30 mouse cellular contexts compared by ENCODE assay signal in genomic region chr12:12932238-12932637, GRCm38 (mm10). TPM values are rescaled to one million over a fixed set of nuclear protein-coding genes. Genes with fewer than 3 reads are reported as not detected.
DNase-seq lines count a peak whose midpoint lies in the region; ATAC-seq and TF ChIP-seq lines count a peak whose summit lies in the region.
"Had no signal": no experiment of that assay in that cellular context is flagged by ENCODE, and none has a peak within 500 bp of the region (broad histone marks: within the 10 kb centered on the region; RNA-seq: fewer than 3 reads in every experiment).

No protein-coding gene starts in this region.

- peak; percentile 83 for DNase-seq in kidney, postnatal 0 days (ENCODE audit: low spot score)
- DNase-seq in kidney, postnatal 10 days: no peak
- DNase-seq in embryonic facial prominence, embryonic 14.5 days (ENCODE audit: low spot score): peak; percentile 46
- peak; percentile 24 for DNase-seq in yolk sac, embryonic 10.5 days (ENCODE audit: low spot score)
- no peak for DNase-seq in adrenal gland, postnatal 10 days
- DNase-seq: adrenal gland, postnatal 14 days; cerebellum, adult 11 months; cerebellum, adult 9-10 months; cerebellum, postnatal 36 days; heart, adult 2 months; heart, postnatal 10 days; kidney, adult 8-10 months; layer of hippocampus, adult 9-11 months; liver, embryonic 13.5 days; right cerebral cortex, adult 18-20 months; spleen, adult 18-20 months; thymus, postnatal 25 days had no signal

- TF ChIP-seq CTCF in kidney, postnatal 0 days (IDR thresholded peaks at IDR 0.05; ENCODE audit: low read depth): no peak

- H3K27me3 ChIP-seq in hindbrain, embryonic 15.5 days: no peaks in the 10 kb centered on the region
- no peaks in the 10 kb centered on the region for H3K27me3 ChIP-seq in hindbrain, embryonic 16.5 days (replicated peaks; ENCODE audit: control insufficient read depth, insufficient read depth, low read length)
- H3K27me3 ChIP-seq in kidney, postnatal 0 days (ENCODE audit: insufficient read depth, low read length): no peaks in the 10 kb centered on the region
- no peaks in the 10 kb centered on the region for H3K27me3 ChIP-seq in embryonic facial prominence, embryonic 14.5 days (replicated peaks; ENCODE audit: control insufficient read depth, insufficient read depth, low read length)
- H3K27me3 ChIP-seq: embryonic facial prominence, embryonic 12.5 days; forebrain, embryonic 15.5 days; heart, embryonic 13.5 days; lung, embryonic 15.5 days; neural tube, embryonic 12.5 days; Patski had no signal

- WGBS in hindbrain, embryonic 15.5 days: 79% methylated on average over 7 of the region's 7 CpGs
- WGBS in hindbrain, embryonic 16.5 days: 73% methylated on average over 7 of the region's 7 CpGs
- WGBS in kidney, postnatal 0 days: 39% methylated on average over 7 of the region's 7 CpGs
- WGBS in embryonic facial prominence, embryonic 14.5 days: 64% methylated on average over 7 of the region's 7 CpGs

- H3K36me3 ChIP-seq in hindbrain, embryonic 15.5 days: peaks cover 16% of the 10 kb centered on the region; the same call in 1 of the 2 replicates
- peaks cover 13% of the 10 kb centered on the region for H3K36me3 ChIP-seq in hindbrain, embryonic 16.5 days (ENCODE audit: control insufficient read depth, insufficient read depth, low read length)
- H3K36me3 ChIP-seq in kidney, postnatal 0 days (ENCODE audit: insufficient read depth, low read length): peaks cover 11% of the 10 kb centered on the region; the same call in 1 of the 2 replicates
- H3K36me3 ChIP-seq in embryonic facial prominence, embryonic 14.5 days (ENCODE audit: control insufficient read depth, insufficient read depth, low read length): peaks cover 11% of the 10 kb centered on the region; the same call in 1 of the 2 replicates

- H3K9ac ChIP-seq in hindbrain, embryonic 15.5 days: no peak overlapping the region
- no peak overlapping the region for H3K9ac ChIP-seq in hindbrain, embryonic 16.5 days (ENCODE audit: low read depth, low read length)
- H3K9ac ChIP-seq in kidney, postnatal 0 days (ENCODE audit: low read depth, low read length): no peak overlapping the region
- no peak overlapping the region for H3K9ac ChIP-seq in embryonic facial prominence, embryonic 14.5 days (ENCODE audit: low read depth, low read length)
- H3K9ac ChIP-seq: embryonic facial prominence, embryonic 12.5 days; forebrain, embryonic 15.5 days; heart, embryonic 13.5 days; liver, embryonic 13.5 days; lung, embryonic 15.5 days; midbrain, embryonic 12.5 days; neural tube, embryonic 12.5 days had no signal

- H3K4me2 ChIP-seq in hindbrain, embryonic 15.5 days: no peak overlapping the region
- no peak overlapping the region for H3K4me2 ChIP-seq in hindbrain, embryonic 16.5 days (ENCODE audit: low read length)
- no peak overlapping the region for H3K4me2 ChIP-seq in kidney, postnatal 0 days (ENCODE audit: low read length)
- H3K4me2 ChIP-seq in embryonic facial prominence, embryonic 14.5 days (ENCODE audit: low read depth, low read length): no peak overlapping the region
- H3K4me2 ChIP-seq: embryonic facial prominence, embryonic 12.5 days; forebrain, embryonic 15.5 days; heart, embryonic 13.5 days; liver, embryonic 13.5 days; lung, embryonic 15.5 days; midbrain, embryonic 12.5 days; neural tube, embryonic 12.5 days had no signal

- peaks cover 3% of the 10 kb centered on the region for H3K4me1 ChIP-seq in hindbrain, embryonic 15.5 days (replicated peaks)
- peaks cover 3% of the 10 kb centered on the region for H3K4me1 ChIP-seq in hindbrain, embryonic 16.5 days (ENCODE audit: control insufficient read depth, insufficient read depth, low read depth, low read length)
- H3K4me1 ChIP-seq in kidney, postnatal 0 days (replicated peaks; ENCODE audit: insufficient read depth, low read length): 0 out of 2 replicates have a peak, but pooled peaks cover 3% of the 10 kb centered on the region
- no peaks in the 10 kb centered on the region; the same call in 1 of the 2 replicates for H3K4me1 ChIP-seq in embryonic facial prominence, embryonic 14.5 days (ENCODE audit: control insufficient read depth, insufficient read depth, low read length)
- H3K4me1 ChIP-seq: liver, embryonic 13.5 days had no signal

- no peak overlapping the region for H3K4me3 ChIP-seq in hindbrain, embryonic 15.5 days
- H3K4me3 ChIP-seq in hindbrain, embryonic 16.5 days (ENCODE audit: low read length): no peak overlapping the region
- no peak overlapping the region for H3K4me3 ChIP-seq in kidney, postnatal 0 days (replicated peaks; ENCODE audit: low read depth, low read length)
- H3K4me3 ChIP-seq in embryonic facial prominence, embryonic 14.5 days (ENCODE audit: low read depth, low read length): no peak overlapping the region
- H3K4me3 ChIP-seq: embryonic facial prominence, embryonic 12.5 days; forebrain, embryonic 10.5 days; forebrain, embryonic 15.5 days; heart, adult 2 months; heart, embryonic 13.5 days; liver, embryonic 13.5 days; lung, embryonic 15.5 days; midbrain, embryonic 12.5 days; myocyte; neural tube, embryonic 12.5 days had no signal

- H3K9me3 ChIP-seq in hindbrain, embryonic 15.5 days: no peaks in the 10 kb centered on the region
- H3K9me3 ChIP-seq in hindbrain, embryonic 16.5 days (ENCODE audit: control insufficient read depth, low read length): no peaks in the 10 kb centered on the region
- no peaks in the 10 kb centered on the region for H3K9me3 ChIP-seq in kidney, postnatal 0 days (replicated peaks; ENCODE audit: low read length)
- no peaks in the 10 kb centered on the region for H3K9me3 ChIP-seq in embryonic facial prominence, embryonic 14.5 days (ENCODE audit: control insufficient read depth, low read length)
- H3K9me3 ChIP-seq: embryonic facial prominence, embryonic 12.5 days; forebrain, embryonic 10.5 days; forebrain, embryonic 15.5 days; heart, embryonic 13.5 days; liver, embryonic 13.5 days; lung, embryonic 15.5 days; midbrain, embryonic 12.5 days; neural tube, embryonic 12.5 days had no signal

- 0 out of 2 replicates have a peak, but pooled peaks have one; percentile 23 for ATAC-seq in hindbrain, embryonic 15.5 days (ENCODE audit: low FRiP score, low read depth)
- ATAC-seq in hindbrain, embryonic 16.5 days: no peak
- peak; percentile 74 for ATAC-seq in kidney, postnatal 0 days (replicated peaks; ENCODE audit: low FRiP score, low read depth)
- no peak for ATAC-seq in embryonic facial prominence, embryonic 14.5 days (ENCODE audit: low read depth)
- ATAC-seq: forebrain, embryonic 15.5 days; inflammation-experienced regulatory T-cells, adult 6 months; Patski had no signal

- H3K27ac ChIP-seq in hindbrain, embryonic 15.5 days (replicated peaks): no peak overlapping the region
- H3K27ac ChIP-seq in hindbrain, embryonic 16.5 days (ENCODE audit: low read depth, low read length): no peak overlapping the region
- H3K27ac ChIP-seq in kidney, postnatal 0 days: no peak overlapping the region
- H3K27ac ChIP-seq in embryonic facial prominence, embryonic 14.5 days (replicated peaks; ENCODE audit: low read depth, low read length): no peak overlapping the region
- H3K27ac ChIP-seq: embryonic facial prominence, embryonic 12.5 days; forebrain, embryonic 10.5 days; forebrain, embryonic 15.5 days; heart, adult 2 months; heart, embryonic 13.5 days; liver, embryonic 13.5 days; lung, embryonic 15.5 days; midbrain, embryonic 12.5 days; neural tube, embryonic 12.5 days had no signal

RNA-seq across cellular contexts. Expression of gene Mycn, which starts 9.5 kb away (rescaled TPM):
- 63.2 and 71.0 TPM in 2 replicates for polyA plus RNA-seq in hindbrain, embryonic 15.5 days (2015; fragmentation: Nextera tagmentation; extraction: Ambion mirVana)
- 56.9 and 63.5 TPM in 2 replicates for polyA plus RNA-seq in hindbrain, embryonic 16.5 days (2015; fragmentation: Nextera tagmentation; extraction: Ambion mirVana)
- polyA plus RNA-seq in kidney, postnatal 0 days (2015; fragmentation: Nextera tagmentation; extraction: Ambion mirVana): 76.7 and 86.9 TPM in 2 replicates
- 17.0 and 23.4 TPM in 2 replicates for polyA plus RNA-seq in embryonic facial prominence, embryonic 14.5 days (2014; fragmentation: Nextera tagmentation; extraction: Ambion mirVana)
- total RNA-seq in adrenal gland, postnatal 10 days (2021): 1 to 10 TPM; 8.3 to 9.5 TPM
- total RNA-seq: MEL had no signal
- polyA plus RNA-seq: inflammation-experienced regulatory T-cells, adult 6 months had no signal

Comparison
In these comparisons a context has a peak if more than half of its experiments do, and no peak if none do; other contexts are left out.
1. ATAC-seq: peak in hindbrain, embryonic 15.5 days (single experiment) and kidney, postnatal 0 days (single experiment); none in hindbrain, embryonic 16.5 days (single experiment) and embryonic facial prominence, embryonic 14.5 days (single experiment).
2. DNase-seq: peak in kidney, postnatal 0 days (single experiment), embryonic facial prominence, embryonic 14.5 days (single experiment) and yolk sac, embryonic 10.5 days (single experiment); none in kidney, postnatal 10 days (single experiment) and adrenal gland, postnatal 10 days (single experiment).